Mouse (Mus musculus): ENCODE data around the gene E2f4.

E2f4 gene

GRCm38 (mm10) chr8:105323183-105323582, 25.7 kb downstream of the E2f4 start:
- DNase-seq = no peak

- no peak for DNase-seq
These were observed 28.2 kb downstream of the E2f4 start for GRCm38 (mm10) chr8:105325641-105326093.

GRCm38 (mm10) chr8:105326141-105326672, 28.7 kb downstream of the E2f4 start, which contains the start of the genes Lrrc29 and Tmem208:
Gene Lrrc29, minus strand, starts transcription at chr8:105326278.
Gene Tmem208, plus strand, starts transcription at chr8:105326354.
- DNase-seq = peak; percentile 93 to 98

GRCm38 (mm10) chr8:105326968-105327367, 29.5 kb downstream of the E2f4 start:
- DNase-seq = no peak

GRCm38 (mm10) chr8:105330325-105330724, 32.9 kb downstream of the E2f4 start:
- DNase-seq = no peak

DNA sequence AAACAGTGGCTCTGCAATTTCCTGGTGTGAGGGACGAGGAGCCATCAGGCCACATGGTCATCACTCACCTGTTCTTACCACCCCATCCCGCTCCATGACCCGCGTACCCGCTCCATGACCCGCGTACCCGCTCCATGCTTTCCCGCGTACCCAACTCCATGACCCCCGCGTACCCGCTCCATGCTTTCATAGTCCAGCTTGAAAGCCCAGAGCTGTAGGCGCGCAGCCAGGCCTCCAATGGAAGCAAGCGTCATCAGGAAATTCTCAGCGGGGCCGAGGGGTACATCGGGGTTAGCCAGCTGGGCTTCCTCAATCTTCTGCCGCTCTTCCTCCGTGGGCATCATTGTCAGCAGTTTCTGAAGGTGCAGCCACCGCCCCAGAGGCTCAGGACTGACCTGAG, 34.0 kb downstream of the E2f4 start:
- no peak for DNase-seq

DNA sequence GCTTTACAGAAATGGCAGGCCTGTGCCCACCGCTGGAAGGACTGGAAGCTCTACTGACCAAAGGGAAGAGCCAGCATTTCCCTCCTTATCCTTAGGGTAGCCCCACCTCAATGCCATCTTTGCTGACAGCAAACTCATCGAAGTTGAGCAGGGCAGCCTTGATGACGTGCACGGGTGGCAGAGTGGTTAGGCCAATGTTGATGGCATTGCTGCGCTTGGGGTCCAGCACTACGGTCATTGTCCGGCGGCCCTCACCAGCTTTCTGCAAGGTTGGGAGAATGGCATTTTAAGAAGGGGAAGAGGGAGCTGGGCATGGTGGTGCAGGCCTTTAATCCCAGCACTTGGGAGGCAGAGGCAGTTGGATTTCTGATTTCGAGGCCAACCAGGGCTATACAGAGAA, 34.5 kb downstream of the E2f4 start:
- DNase-seq = no peak

DNA sequence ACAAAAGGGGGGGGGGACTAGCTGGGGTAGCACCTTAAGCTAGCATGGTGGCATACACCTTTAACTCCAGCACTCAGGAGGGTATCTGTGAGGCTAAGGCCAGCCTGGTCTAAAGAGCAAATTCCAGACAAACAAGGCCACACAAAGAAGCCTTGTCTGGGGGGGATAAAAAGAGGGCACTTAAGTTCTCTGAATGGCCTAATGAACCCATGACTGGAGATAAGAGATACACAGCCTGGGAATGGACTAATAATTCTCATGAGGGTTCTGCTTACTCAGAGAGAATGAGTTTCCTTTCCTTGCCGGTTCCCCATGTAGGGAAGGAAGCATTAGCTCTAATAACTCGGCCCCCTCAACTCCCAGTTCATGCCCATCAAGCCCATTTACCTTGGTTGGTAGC, 35.1 kb downstream of the E2f4 start:
- DNase-seq = no peak

GRCm38 (mm10) chr8:105336373-105337130, 39.1 kb downstream of the E2f4 start:
- no peak for DNase-seq

DNA sequence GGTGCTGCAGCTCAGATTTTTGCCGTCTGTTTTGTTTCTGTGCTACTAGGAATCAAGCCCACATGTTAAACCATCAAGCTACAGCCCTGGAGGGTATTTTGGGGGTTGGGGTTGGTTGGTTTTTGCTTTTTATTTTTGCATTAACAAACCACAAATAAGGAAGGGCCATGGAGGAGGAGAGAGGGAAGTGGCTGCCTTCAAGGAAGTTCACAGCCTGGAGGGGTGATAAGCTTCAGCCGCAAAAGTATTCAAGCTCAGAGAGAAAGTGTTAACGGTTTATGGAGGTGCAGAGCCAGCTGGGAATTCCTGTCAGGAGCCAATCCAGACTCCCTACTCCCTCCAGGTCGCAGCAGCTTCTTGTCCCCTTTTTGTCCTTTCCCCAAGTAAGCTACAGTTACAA, 41.5 kb downstream of the E2f4 start:
- DNase-seq = no peak

DNA sequence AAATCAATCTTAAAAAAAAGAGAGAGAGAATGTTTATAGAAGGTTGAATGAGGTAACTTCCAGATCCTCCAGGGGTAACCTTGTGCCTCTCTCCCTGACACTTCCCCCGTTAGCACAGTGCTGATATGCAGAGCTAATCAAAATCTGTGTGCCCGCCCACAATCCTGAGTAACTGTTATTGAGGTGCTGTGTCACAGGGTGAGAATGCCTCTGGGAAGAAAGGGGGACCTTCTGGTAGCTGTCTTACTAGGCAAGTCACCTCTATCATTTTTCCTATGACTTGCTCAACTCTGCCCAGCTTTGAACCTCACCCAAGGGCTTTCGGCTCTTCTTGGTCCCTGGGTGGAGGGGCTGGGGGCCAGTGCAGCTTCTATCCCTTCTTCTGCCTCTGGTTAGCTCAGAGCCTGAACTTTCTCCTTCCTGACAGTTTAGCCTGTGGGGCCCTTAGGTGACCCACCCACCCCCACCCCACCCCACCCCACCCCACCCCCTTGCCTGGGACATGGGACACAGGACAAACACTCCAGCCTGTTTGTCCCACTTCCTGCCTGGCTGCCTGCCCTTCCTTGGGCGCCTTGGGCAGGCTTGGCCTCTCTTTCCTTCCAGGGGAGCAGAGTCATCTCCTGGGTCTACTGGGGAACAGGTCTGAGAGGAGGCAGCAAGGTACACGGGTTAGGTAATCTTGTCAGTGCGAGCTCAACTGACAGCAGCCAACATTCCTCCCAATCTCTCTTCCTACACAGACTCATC, 42.6 kb downstream of the E2f4 start:
- DNase-seq = no peak

- no peak for DNase-seq
These were observed 43.9 kb downstream of the E2f4 start for GRCm38 (mm10) chr8:105341399-105341798.

GRCm38 (mm10) chr8:105342768-105343167, 45.3 kb downstream of the E2f4 start:
- DNase-seq = no peak

- no peak for DNase-seq
These were observed 46.5 kb downstream of the E2f4 start for GRCm38 (mm10) chr8:105343791-105344574.

- no peak for DNase-seq
These were observed 47.9 kb downstream of the E2f4 start for GRCm38 (mm10) chr8:105345061-105345975.

GRCm38 (mm10) chr8:105346611-105347427, 49.4 kb downstream of the E2f4 start:
- DNase-seq = peak; percentile 32 to 42

GRCm38 (mm10) chr8:105347428-105348221, 50.2 kb downstream of the E2f4 start, which contains the start of gene Fhod1:
Gene Fhod1, minus strand, starts transcription at chr8:105347953.
- DNase-seq = peak; percentile 88 to 90

- peak; percentile 29 to 48 for DNase-seq
These were observed 51.1 kb downstream of the E2f4 start, which contains the start of gene Slc9a5 for GRCm38 (mm10) chr8:105348450-105349095. Gene Slc9a5, plus strand, starts transcription at chr8:105348843.

DNA sequence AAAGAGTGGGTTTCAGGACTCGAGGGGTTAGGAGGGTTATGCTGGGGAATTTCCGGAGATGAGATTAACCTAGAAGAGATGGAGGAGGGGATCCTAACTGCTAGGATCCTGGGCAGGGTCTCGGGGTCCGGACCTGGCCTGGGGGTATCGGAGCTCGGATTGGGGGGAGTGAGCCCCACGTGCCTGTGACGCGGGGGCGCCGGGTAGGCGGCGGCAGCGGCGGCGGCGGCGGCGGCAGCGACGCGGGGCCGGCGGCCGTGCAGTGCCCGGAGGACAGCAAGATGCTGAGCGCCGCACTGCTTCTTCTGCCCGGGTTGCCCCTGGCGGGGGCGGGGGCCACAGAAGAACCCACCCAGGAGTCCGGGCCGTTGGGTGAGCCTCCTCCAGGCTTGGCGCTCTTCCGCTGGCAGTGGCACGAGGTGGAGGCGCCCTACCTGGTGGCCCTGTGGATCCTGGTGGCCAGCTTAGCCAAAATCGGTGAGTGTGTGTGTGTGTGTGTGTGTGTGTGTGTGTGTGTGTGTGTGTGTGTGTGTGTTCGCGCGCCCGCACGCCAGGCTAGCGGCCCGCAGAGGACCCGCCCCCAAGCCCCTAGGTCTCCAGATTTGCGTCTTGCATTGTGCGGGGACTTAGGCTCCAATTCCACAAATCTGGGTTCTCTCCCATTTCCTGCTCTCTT, 51.8 kb downstream of the E2f4 start:
- DNase-seq = no peak

All from spleen, adult 18-20 months (tissue).